Mouse (Mus musculus) layer of hippocampus, adult 9-11 months (tissue): ENCODE measurements around the gene Ptprk.

Experiments
- DNase-seq: peaks from one replicate; pipeline ENCODE4 v3.0.0; 2022

The Ptprk gene

GRCm38 (mm10) chr10:28074653-28075451 lies at the start of gene Ptprk:
Gene Ptprk, plus strand, starts transcription at chr10:28074820.
- peak; percentile 90 for DNase-seq

- no peak for DNase-seq
These were observed 46.8 kb upstream of the Ptprk start for GRCm38 (mm10) chr10:28027791-28028190.

GRCm38 (mm10) chr10:28036456-28036855 lies 38.2 kb upstream of the Ptprk start:
- no peak for DNase-seq

- no peak for DNase-seq
These were observed 19.9 kb upstream of the Ptprk start for GRCm38 (mm10) chr10:28054764-28055163.

GRCm38 (mm10) chr10:28059222-28059621 lies 15.4 kb upstream of the Ptprk start:
- DNase-seq: peak; percentile 15

GRCm38 (mm10) chr10:28067997-28068396 lies 6.6 kb upstream of the Ptprk start:
- DNase-seq: peak; percentile 9

GRCm38 (mm10) chr10:28073991-28074652 lies 498 bp upstream of the Ptprk start:
- DNase-seq: peak; percentile 56

- DNase-seq: no peak
These were observed 943 bp downstream of the Ptprk start for GRCm38 (mm10) chr10:28075491-28076035.

- DNase-seq: peak; percentile 10
These were observed 1.6 kb downstream of the Ptprk start for GRCm38 (mm10) chr10:28076036-28076855.

- DNase-seq: no peak
These were observed 3.6 kb downstream of the Ptprk start for GRCm38 (mm10) chr10:28078270-28078669.

- DNase-seq: no peak
These were observed 6.6 kb downstream of the Ptprk start for GRCm38 (mm10) chr10:28081221-28081620.

GRCm38 (mm10) chr10:28083183-28083582 lies 8.6 kb downstream of the Ptprk start:
- no peak for DNase-seq

GRCm38 (mm10) chr10:28083625-28084024 lies 9.0 kb downstream of the Ptprk start:
- DNase-seq: no peak

- no peak for DNase-seq
These were observed 12.7 kb downstream of the Ptprk start for GRCm38 (mm10) chr10:28087341-28087740.

GRCm38 (mm10) chr10:28087749-28088148 lies 13.1 kb downstream of the Ptprk start:
- no peak for DNase-seq

- no peak for DNase-seq
These were observed 21.4 kb downstream of the Ptprk start for GRCm38 (mm10) chr10:28096007-28096406.

- DNase-seq: peak; percentile 5
These were observed 23.0 kb downstream of the Ptprk start for GRCm38 (mm10) chr10:28097637-28098036.

- no peak for DNase-seq
These were observed 24.3 kb downstream of the Ptprk start for GRCm38 (mm10) chr10:28098923-28099322.

GRCm38 (mm10) chr10:28103406-28103906 lies 28.8 kb downstream of the Ptprk start:
- no peak for DNase-seq

- DNase-seq: no peak
These were observed 29.3 kb downstream of the Ptprk start for GRCm38 (mm10) chr10:28103924-28104323.

- no peak for DNase-seq
These were observed 30.6 kb downstream of the Ptprk start for GRCm38 (mm10) chr10:28105247-28105646.

GRCm38 (mm10) chr10:28112826-28113589 lies 38.4 kb downstream of the Ptprk start:
- DNase-seq: no peak
